Mouse (Mus musculus) ZHBTc4 (cell line): ENCODE data around the gene Dppa3.
"Not testable (repeated sequence)": the region's sequence is repeated elsewhere in the genome, so short reads cannot be mapped to it uniquely, and the experiment has no call there.

Experiments
- DNase-seq: peaks from one replicate; pipeline ENCODE4 v3.0.0-alpha.2; 2011; ENCODE audit warnings: low read depth, low spot score

Gene Dppa3

DNA sequence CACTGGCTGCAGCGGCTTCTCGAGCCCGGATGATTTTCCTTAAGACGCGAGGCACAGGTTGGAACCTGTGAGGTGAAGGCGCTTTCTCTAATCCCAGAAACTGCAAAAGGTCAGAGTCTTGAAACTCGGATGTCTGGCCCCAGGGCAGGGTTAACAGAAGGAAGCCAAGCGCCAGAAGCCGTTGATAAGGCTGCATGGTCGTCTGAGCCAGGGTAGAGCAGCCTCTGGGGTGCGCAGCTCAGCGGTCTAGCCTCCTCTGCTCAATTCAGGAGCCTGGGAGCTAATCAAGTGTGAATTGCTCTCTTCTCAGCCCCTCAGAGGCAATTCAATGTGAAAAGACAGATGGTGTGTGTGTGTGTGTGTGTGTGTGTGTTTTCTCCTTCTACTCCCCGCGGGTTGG, 16.4 kb upstream of the Dppa3 start, which contains the start of gene Gdf3:
Gene Gdf3, minus strand, starts transcription at position 317 of the 400 bp plus-strand sequence.
- peak; percentile 74 for DNase-seq

DNA sequence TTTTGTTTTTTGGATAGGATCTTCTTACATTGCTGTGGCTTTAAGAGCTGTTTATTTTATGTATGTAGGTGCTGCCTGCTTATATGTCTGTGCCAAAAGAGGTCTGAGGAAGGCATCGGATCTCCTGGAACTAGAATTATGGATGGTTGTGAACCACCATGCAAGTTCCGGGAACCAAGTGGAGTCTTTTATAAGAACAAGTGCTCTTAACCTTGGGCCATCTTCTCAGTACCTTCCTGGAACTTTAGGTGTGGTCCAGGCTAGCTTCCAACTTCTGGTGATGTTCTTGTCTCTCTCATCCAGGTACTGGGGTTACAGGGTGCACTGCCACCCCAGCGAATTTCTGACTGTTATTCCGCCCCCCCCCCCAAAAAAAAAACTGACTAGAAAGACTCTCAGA, 13.8 kb upstream of the Dppa3 start:
- DNase-seq: no peak

DNA sequence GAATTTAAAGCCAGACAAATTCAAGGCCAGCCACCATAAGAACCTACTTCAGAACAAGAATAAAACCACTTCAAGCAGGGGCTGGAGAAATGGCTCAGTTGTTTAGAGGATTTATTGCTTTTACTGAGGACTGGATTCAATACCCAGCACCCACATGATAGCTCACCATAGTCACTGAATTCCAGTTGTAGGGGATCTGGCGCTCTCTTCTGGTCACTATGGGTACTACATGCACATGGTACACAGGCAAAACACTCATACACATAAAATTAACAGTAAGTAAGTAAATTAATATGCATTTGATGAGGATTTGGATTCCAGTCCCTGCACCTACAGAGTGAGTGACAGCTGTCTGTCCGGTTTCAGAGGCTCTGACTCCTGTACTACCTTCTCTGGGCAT, 12.2 kb upstream of the Dppa3 start:
- peak; percentile 83 for DNase-seq

DNA sequence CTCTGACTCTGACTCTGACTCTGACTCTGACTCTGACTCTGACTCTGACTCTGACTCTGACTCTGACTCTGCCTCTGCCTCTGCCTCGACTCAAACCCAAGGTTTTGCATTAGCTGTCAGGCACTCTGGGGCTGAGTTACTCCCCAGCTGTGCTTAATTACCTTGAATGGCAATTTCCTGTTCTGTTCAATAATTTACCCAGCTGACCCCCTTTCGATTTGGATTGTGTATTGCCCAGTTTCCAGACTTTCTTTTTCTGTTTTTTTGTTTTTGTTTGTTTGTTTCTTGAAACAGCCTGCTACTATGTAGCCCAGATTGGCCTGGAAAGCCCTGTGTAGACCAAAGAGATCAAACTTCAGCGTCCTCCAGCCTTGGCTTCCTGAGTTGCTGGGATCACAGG, 10.2 kb upstream of the Dppa3 start:
- no peak for DNase-seq

DNA sequence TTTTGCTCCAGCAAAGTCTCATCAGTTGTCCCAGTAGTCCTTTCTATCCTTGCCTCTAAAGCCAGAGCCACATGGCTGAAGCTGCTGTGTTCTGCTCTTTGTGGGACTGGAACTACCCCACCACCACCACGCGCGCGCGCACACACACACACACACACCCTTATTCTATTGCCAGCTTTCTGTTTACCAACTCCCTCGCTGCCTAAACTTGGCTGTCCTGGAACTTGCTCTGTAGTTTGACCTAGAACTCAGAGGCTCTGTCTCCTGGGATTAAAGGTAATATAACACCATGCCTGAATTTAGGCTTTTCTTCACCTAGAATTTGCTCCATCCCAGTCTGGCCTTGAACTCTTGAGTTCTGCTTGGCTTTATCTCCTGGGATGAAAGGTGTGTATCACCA, 5.1 kb upstream of the Dppa3 start:
- no peak for DNase-seq

DNA sequence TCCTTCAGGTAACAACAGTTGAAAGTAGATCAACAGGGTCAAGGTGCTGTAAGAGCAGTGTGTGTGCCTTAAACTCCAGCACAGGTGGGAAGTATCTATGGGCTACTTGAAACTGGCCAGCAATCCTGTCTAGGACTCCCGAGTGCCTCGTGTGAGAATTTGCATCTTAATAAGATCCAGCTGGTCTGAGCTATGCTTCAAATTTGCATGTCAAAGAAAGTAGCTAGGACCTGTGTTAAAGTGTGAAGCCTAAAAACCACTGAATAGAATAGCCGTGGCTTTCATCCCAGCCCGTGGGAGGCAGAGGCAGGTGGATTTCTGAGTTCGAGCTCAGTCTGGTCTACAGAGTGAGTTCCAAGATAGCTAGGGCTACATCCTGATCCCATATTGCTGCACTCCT, 1.7 kb upstream of the Dppa3 start:
- peak; percentile 93 for DNase-seq

DNA sequence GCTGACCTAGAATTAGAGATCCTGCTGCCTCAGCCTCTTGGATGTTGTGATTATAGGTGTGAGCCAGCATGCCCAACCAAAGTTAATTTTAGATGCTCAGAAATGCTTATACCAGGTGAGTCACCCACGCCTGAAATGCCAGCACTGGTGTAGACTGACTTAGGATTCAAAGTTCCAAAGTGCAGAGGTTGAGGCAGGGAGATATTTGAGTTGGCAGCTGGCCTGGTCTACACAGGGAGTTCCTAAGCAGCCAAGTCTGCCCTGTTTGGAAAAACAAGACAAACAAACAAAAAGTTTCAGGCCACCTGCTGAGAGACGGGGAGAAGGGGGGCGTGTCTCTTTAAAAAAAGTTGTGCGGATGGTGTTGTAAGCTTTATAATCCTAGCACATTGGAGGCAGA, 1.1 kb upstream of the Dppa3 start:
- no peak for DNase-seq

DNA sequence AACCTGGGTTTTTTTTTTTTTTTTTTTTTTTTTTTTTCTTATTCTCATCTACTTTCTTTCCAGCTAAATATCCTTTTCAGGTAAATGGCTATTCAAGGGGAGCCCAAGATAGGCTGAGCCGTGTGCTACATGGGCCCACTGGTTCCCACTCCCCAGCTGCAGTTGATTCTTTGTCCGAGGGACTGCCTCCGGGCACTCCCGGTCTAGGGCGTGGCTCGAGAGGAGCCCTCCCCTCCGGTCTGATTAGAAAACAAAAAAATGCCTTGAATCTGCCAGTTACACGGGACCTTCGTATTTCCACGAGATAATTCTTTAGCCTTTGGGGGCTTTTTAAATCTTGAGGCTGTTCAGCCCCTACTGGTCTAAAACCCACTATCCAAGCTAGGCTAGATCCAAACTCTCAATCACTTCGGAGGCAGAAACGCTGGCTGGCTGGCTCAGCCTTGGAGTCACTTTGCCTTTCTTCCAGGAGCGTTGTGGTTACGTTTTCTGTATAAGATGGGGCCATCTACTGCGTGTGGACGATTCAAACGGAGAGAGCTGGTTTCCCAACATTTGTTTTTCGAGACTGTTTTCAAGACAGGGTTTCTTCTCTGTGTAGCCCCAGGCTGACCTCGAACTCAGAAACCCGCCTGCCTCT, 1.4 kb downstream of the Dppa3 start:
- peak; percentile 66 for DNase-seq

DNA sequence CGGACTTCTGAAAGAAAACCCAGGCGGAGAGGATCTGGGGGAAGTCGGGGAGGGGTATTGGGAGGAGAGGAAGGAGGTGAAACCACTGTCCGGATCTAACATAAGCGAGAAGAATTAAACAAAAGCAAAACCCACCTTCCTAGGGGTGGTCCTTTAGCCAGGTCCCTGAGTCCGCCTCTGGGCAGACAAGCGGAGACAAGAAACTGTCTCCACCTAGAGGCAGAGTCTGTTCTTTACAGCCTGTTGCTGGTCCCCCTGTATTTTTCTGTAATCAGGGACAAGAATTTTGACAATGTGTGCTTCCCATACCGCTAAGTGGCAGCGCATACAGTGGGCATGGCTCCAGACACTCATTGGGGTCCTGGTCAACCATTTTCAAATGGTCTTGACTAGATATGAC, 7.2 kb downstream of the Dppa3 start:
- peak; percentile 83 for DNase-seq

DNA sequence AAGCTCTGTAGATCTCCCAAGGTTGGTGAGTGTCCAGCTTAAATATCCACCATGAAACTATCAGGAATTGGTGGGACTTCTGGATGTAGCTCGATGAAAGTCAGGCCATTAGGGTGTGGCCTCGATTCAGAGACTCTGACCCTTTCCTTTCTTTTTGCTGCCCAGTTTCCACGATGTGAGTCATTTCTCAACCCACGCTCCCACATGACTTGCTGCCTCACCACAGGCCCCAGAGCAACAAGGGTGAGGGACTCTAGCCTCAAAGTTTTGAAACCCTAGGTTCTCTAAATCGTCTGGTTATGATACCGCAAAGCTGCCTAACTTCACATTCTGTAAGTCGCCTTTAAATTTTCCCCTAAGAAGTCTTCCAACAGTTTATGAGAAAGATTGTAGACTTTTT, 9.1 kb downstream of the Dppa3 start:
- DNase-seq: no peak

DNA sequence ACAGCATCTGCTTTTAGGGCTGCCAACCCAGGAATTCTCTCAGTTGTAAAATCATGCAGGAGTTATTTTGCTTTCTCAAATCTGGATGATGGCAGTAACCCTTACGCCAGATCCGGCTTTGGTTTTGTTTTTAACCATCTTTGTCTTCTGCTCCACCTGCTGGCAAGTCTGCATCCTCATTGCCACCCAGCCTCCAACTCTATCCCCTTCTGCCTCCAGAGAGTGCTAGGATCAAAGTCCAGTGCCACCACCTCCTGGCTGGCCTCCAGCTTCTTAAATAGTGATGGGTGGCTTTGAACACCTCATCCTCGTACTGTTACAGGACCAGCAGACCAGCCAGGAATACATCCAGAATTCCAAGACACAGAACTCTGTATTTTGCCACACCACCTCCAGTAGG, 10.5 kb downstream of the Dppa3 start:
- DNase-seq: peak; percentile 46

DNA sequence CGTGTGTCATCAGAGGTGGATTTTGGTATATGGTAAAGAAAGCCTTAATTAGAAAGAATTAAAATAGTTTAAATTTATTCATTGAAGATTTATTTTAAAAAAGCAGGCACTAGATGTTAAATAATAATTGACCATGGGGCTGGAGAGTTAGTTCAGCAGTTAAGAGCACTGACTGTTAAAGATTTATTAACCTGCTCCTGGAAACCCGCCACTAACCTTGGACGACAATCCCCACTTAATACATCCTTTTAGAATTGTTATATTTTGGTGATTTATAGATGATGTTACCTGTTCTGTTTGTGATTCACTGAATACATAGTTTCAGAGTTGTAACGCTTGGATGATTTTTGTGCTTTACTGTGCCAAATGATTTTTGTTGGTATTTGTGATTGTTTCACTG, 11.4 kb downstream of the Dppa3 start:
- not testable (repeated sequence) for DNase-seq

DNA sequence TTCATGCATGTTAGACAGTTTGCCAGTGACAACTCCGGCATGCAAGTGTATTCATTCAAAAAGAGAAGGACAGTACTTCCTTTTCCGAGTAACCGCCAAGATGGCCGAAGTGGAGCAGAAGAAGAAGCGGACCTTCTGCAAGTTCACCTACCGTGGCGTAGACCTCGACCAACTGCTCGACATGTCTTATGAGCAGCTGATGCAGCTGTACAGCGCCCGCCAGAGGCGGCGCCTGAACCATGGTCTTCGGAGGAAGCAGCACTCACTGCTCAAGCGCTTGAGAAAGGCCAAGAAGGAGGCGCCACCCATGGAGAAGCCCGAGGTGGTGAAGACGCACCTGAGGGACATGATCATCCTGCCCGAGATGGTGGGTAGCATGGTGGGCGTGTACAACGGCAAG, 18.0 kb downstream of the Dppa3 start:
- peak; percentile 81 for DNase-seq

DNA sequence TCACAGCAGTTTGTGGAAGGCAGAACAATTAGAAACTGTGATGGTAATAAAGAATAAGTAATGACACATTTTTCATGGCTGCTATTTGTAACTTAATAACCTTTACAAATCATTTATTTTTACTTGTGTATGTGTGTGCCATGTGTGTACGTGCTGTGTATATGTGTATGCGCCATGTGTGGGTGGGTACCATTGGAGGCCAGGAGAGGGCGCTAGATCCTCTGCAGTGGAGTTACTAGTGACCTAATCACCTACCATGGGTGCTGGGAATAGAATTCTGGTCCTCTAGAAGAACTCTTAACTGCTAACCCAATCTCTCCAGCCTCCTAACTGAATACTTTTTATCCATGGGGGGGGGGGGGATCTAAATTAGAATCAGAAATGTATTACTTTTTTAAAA, 23.7 kb downstream of the Dppa3 start:
- DNase-seq: no peak

DNA sequence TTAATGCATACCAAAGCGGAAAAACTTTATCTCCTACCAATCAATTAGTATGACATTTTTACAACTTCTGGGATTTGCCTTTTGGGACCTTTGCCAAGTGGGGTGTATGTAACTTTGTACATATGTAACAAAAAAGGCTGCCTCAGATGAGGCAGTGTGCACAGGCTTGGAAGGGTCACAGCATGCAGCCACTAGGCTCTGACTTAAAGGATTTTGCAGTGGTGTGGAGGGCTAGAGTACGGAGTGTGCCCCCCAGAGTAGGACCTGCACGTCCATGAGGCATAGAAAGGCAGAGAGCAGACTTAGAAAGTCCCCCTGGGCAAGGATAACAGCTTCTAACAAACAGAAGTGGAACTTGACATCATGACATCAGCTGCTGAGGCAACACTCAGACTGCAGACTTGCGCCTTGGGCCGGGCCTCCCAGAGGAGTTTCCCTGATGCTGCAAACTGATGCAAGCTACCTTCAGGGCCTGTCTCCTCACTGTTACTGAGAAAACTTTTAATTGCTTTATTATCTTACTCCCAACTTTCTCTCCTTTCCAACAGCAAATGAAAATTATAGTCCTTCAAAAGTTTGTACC, 24.3 kb downstream of the Dppa3 start:
- no peak for DNase-seq

DNA sequence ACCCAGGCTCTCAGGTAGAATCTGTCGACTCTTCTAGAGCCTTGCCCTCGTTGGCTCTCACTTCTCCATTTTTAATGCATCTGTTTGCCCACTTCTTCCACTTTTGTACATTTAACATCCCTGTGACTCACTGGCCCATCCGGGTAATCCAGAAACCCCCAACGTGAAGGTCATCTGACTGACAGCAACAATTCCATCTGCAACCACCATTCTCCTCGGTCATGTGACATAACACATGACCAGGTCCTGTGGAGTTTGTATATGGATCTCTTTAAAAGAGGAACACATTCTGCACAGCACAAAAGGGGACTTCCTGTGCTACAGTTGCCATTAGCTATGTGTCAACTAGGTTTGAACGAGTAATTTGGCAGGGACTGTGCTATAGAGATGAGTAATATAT, 28.1 kb downstream of the Dppa3 start:
- DNase-seq: no peak

DNA sequence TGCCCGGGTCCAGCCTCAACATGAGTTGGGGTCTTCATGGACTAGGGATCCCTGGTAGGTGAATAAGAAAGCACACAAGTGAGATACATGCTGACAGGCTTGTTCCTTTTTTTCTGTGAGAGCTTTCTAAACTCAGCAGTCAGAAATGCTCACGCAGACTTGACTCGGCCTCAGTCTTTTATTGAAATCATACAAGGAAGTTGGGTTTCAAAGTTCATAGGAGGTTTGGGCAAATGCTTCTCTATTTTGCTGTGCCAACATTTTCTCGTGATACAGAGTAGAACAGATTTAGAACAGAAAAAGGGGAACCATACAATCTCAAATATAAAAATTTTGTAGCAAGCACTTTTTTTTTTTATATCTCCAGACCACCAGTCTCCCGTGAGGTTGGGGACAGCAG, 31.4 kb downstream of the Dppa3 start:
- no peak for DNase-seq

DNA sequence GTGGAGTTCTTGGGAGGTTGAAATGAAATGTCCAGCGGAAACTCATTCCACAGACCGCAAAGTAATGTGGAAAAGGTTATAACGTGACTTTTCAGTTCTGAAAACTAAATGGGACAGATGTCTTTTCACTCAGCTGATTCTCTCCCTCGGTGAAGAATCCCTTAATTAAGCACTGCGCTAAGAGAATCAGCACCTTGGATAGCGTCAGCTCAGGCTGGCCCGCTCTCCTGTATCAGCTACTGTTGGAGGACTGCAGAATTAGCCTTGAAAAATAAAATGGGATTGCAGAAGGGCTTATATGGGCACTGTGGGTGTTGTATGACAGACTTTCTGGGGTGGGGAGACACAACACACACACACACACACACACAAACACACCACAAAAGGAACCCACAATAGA, 33.4 kb downstream of the Dppa3 start:
- DNase-seq: peak; percentile 63

DNA sequence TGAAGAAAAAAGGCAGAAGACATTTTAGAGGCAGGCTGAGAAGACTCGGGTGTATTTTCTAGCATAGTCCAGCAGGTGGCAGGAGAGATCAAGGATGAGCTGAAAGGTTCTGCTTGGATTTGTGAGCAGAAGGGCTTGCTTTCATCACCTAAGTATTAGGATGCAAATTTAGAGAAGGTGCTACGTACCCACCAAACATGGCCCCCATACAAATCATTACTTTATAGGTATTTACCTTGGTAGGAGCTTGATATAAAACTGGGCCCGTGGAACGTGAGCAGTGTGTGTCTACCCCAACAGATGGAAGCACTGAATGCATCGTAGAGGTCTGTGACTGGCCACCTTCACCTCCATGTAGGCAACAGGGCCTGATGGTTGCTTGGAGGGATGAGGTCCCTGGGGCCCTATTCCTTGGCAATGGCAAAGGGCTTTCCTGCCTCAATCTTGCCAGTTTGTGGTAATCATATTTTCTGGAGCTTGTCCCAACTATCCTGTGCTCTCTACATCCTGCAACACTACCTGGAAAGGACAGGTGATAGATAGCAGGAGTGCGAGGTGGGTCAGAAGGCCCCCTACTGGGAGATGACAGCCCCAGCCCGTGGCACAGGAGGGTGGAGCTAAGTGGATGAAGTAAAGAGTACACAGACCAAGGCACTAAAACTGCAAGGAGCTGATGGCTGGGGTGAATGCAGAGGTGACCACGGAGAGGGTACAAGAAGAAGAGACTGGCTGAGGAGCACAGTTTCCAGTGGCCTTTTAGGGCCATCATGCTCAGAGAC, 34.6 kb downstream of the Dppa3 start:
- DNase-seq: peak; percentile 89

DNA sequence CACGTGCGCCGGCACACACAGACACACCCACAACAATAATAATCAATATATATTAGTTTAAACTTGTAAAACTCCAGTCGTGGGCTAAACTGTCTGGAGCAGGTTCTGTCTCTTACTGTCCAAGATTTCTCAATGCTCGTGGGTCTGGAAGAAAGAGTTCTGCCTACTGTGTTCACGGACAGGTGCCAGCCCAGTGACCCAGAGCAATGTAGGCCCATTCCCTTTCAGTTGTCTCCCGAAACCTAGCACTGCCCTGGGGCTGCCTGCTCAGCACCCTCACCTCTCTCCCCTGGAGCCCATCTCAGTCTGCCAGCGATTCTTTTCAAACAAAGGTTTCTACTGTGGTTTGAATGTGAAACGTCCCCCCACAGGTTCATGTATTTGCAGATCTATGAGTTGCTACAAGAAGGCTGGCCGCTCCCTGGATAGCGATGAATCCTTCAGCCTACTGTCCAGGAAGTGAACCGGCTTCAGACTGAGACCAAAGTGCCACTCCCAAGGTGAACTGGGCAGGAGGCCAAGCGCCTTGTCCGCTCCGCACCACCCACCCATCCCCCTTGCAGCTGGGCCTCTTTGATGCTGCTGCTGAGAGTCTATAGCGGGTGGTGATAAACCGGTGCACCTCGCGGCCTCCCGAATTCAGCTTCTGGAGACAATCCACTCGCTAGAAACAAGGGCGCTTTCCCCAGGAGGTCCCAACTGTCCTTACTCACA, 36.5 kb downstream of the Dppa3 start:
- peak; percentile 97 for DNase-seq

DNA sequence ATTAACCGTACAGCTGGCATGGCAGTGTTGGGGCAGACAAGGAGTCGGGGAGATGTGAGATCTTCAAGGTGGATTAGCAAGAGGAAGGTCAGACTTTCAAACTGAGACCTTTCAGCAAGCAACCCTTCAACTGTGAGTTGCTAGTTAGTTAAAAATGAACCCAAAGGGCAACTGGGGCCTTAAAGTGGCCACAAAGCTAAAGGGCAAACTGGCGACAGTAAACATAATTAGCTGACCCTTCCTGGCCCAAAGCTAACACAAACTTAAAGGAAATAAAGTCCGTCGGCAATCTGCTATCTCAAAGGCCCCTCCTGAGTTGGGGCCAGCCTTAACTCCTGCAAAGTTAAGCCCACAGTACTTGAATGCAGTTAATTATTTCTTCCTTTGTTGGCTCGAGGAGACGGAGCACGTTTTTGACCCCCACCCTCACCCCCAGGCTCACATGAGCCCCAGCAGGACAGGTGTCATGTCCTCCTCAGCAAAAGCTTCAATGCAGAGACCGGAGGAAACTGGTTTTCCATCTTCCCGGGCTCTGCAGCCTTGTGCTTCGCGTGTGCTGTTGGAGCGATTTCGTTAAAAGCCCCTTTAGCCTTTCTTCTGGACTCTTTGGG, 37.5 kb downstream of the Dppa3 start:
- peak; percentile 82 for DNase-seq

DNA sequence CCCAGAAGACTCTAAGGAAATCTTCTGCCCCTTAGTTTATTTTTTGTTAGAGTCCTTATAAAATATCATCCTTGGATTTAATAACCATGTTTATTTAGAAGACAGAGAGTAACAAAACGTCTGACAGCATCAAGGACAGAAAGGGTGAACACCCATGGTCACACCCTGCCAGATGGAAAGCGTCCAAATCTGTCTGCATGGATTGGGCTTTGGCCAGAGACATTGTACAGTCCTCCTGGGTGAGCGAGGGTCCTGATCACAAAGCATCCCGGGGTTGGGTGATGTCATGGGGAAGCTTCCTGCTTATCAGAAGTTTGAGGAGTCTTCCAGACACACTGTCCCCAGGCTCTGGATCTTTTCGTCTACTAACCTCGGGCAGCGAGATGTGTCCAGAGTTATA, 39.7 kb downstream of the Dppa3 start:
- DNase-seq: no peak
